29 mouse cellular contexts compared by ENCODE assay signal in the genomic region with DNA sequence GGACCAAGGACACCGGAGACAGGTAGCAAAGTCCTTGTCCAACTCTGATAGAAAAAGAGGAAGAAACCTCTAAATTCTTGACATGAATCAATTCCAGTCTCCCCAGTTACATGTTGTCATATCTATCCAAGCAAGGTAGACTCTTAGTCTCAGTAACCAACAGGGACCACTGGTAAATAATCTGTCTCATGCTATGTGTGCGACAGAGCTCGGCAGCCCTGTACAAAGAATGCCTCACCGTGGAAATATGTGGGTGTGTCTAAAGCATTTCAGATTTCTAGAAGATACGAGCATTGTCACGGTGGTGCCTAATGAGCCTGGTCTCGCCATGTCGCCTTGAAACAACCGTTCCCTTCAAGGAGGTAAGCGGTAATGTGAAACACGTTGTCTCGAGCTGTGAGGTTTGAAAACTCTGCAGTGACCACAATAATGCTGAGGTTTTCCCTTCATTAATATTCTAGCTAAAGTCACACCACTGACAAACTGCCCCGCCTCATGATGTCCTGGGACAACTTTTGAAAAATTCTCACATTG.
"Had no signal": no experiment of that assay in that cellular context is flagged by ENCODE, and none has a peak within 500 bp of the region (broad histone marks: within the 10 kb centered on the region; RNA-seq: fewer than 3 reads in every experiment).

No protein-coding gene starts in this region.

- H3K4me1 ChIP-seq: heart, embryonic 15.5 days; hindbrain, embryonic 10.5 days; hindbrain, embryonic 12.5 days; intestine, embryonic 15.5 days; kidney, embryonic 15.5 days; limb, embryonic 12.5 days; liver, embryonic 13.5 days; liver, embryonic 15.5 days had no signal

- H3K4me2 ChIP-seq: heart, embryonic 11.5 days; heart, embryonic 13.5 days; heart, embryonic 15.5 days; hindbrain, embryonic 12.5 days; hindbrain, embryonic 14.5 days; intestine, embryonic 15.5 days; kidney, embryonic 15.5 days; limb, embryonic 12.5 days; liver, embryonic 11.5 days; liver, embryonic 13.5 days; liver, embryonic 15.5 days had no signal

- DNase-seq: gastrocnemius, adult 2 months; gastrocnemius, postnatal 10 days; gastrocnemius, postnatal 25 days; heart, postnatal 4 days; kidney, adult 18-20 months; kidney, adult 9 months; kidney, postnatal 10 days; kidney, postnatal 25 days; kidney, postnatal 4 days; liver; liver, embryonic 13.5 days; liver, postnatal 0 days had no signal

- H3K27ac ChIP-seq: gastrocnemius, adult 2 months; heart, embryonic 13.5 days; heart, embryonic 15.5 days; hindbrain, embryonic 10.5 days; hindbrain, embryonic 12.5 days; hindbrain, embryonic 14.5 days; intestine, embryonic 15.5 days; kidney, embryonic 15.5 days; layer of hippocampus, adult 2 months; left cerebral cortex, adult 2 months; limb, embryonic 10.5 days; limb, embryonic 12.5 days; liver, embryonic 13.5 days; liver, embryonic 15.5 days had no signal

- H3K27me3 ChIP-seq: heart, embryonic 13.5 days; heart, embryonic 15.5 days; hindbrain, embryonic 12.5 days; intestine, embryonic 15.5 days; kidney, embryonic 15.5 days; limb, embryonic 12.5 days; liver, embryonic 13.5 days; liver, embryonic 15.5 days had no signal

- H3K4me3 ChIP-seq: gastrocnemius, adult 2 months; heart, embryonic 13.5 days; heart, embryonic 15.5 days; hindbrain, embryonic 10.5 days; hindbrain, embryonic 12.5 days; intestine, embryonic 15.5 days; kidney, embryonic 15.5 days; layer of hippocampus, adult 2 months; left cerebral cortex, adult 2 months; limb, embryonic 10.5 days; limb, embryonic 12.5 days; liver, embryonic 13.5 days; liver, embryonic 15.5 days had no signal

- H3K9me3 ChIP-seq: heart, embryonic 13.5 days; heart, embryonic 15.5 days; hindbrain, embryonic 10.5 days; hindbrain, embryonic 12.5 days; intestine, embryonic 15.5 days; kidney, embryonic 15.5 days; limb, embryonic 10.5 days; limb, embryonic 12.5 days; liver, embryonic 13.5 days; liver, embryonic 15.5 days had no signal

- ATAC-seq: hindbrain, embryonic 16.5 days; inflammation-experienced regulatory T-cells, adult 6 months; intestine, embryonic 15.5 days; intestine, postnatal 0 days; liver, postnatal 0 days had no signal

- H3K9ac ChIP-seq: heart, embryonic 13.5 days; heart, embryonic 15.5 days; hindbrain, embryonic 12.5 days; hindbrain, embryonic 14.5 days; intestine, embryonic 15.5 days; kidney, embryonic 15.5 days; limb, embryonic 12.5 days; liver, embryonic 13.5 days; liver, embryonic 15.5 days; liver, postnatal 0 days had no signal

- H3K36me3 ChIP-seq: heart, embryonic 13.5 days; heart, embryonic 15.5 days; hindbrain, embryonic 10.5 days; hindbrain, embryonic 12.5 days; intestine, embryonic 15.5 days; kidney, embryonic 15.5 days; limb, embryonic 10.5 days; limb, embryonic 12.5 days; liver, embryonic 13.5 days; liver, embryonic 15.5 days had no signal
